Mouse (Mus musculus) neural tube, embryonic 11.5 days (tissue): Measurements from ENCODE around the gene Mrgpre. TPM values are rescaled to one million over a fixed set of nuclear protein-coding genes. Genes with fewer than 3 reads are reported as not detected.

Source experiments
- ATAC-seq: fragments of 200-750 bp; cut with Nextera tagmentation; 2 replicates; pipeline ENCODE4 v1.8.0; 2017; ENCODE audit warnings: moderate number of reproducible peaks, mild to moderate bottlenecking, moderate TSS enrichment, moderate library complexity; ENCODE audit not compliant: insufficient read depth, low FRiP score, low TSS enrichment
- DNase-seq: peaks from one replicate; pipeline ENCODE4 v3.0.0-alpha.2; 2015; ENCODE audit warnings: low spot score
- H3K27ac ChIP-seq: fragments of 300-500 bp; sonication (generic); 2 replicates; pipeline ENCODE4 v1.5.1; 2014; ENCODE audit warnings: low read depth, mild to moderate bottlenecking, low read length
- H3K27me3 ChIP-seq: fragments of 300-500 bp; sonication (generic); 2 replicates; pipeline ENCODE4 v1.6.1; 2014; ENCODE audit warnings: mild to moderate bottlenecking, low read length, mixed read lengths; ENCODE audit not compliant: control insufficient read depth, insufficient read depth
- H3K36me3 ChIP-seq: fragments of 300-500 bp; sonication (generic); 2 replicates; pipeline ENCODE4 v1.6.1; 2014; ENCODE audit warnings: mild to moderate bottlenecking, low read length, moderate library complexity, mixed read lengths; ENCODE audit not compliant: control insufficient read depth, insufficient read depth
- H3K4me1 ChIP-seq: fragments of 300-500 bp; sonication (generic); 2 replicates; pipeline ENCODE4 v1.6.1; 2014; ENCODE audit warnings: low read length, mixed read lengths; ENCODE audit not compliant: control insufficient read depth, insufficient read depth
- H3K4me2 ChIP-seq: fragments of 300-500 bp; sonication (generic); 2 replicates; pipeline ENCODE4 v1.6.1; 2014; ENCODE audit warnings: low read depth, mild to moderate bottlenecking, moderate library complexity
- H3K4me3 ChIP-seq: fragments of 300-500 bp; sonication (generic); 2 replicates; pipeline ENCODE4 v1.5.1; 2014; ENCODE audit warnings: low read depth, low read length
- H3K9ac ChIP-seq: fragments of 300-500 bp; sonication (generic); 2 replicates; pipeline ENCODE4 v1.6.1; 2014; ENCODE audit warnings: mild to moderate bottlenecking, low read length
- H3K9me3 ChIP-seq: fragments of 300-500 bp; sonication (generic); 2 replicates; pipeline ENCODE4 v1.6.1; 2016; ENCODE audit warnings: low read length; ENCODE audit not compliant: control insufficient read depth
- WGBS: fragments of 180-500 bp; shearing (Covaris S2); extraction: QIAGEN DNeasy Blood & Tissue Kit; methylation state at CpG from one replicate; pipeline ENCODE4 v1.1.7; 2014; 5-methylcytosine and 5-hydroxymethylcytosine counted together
- polyA plus RNA-seq: library from polyadenylated mRNA; unstranded; fragments of >200 nt; fragmentation: Nextera tagmentation; extraction: Ambion mirVana; gene quantifications from 2 replicates; pipeline ENCODE4 v1.2.1, GENCODE M21; 2014

Mrgpre gene
- polyA plus RNA-seq, 1 experiment from 2014 or later: 4.4 TPM

DNA sequence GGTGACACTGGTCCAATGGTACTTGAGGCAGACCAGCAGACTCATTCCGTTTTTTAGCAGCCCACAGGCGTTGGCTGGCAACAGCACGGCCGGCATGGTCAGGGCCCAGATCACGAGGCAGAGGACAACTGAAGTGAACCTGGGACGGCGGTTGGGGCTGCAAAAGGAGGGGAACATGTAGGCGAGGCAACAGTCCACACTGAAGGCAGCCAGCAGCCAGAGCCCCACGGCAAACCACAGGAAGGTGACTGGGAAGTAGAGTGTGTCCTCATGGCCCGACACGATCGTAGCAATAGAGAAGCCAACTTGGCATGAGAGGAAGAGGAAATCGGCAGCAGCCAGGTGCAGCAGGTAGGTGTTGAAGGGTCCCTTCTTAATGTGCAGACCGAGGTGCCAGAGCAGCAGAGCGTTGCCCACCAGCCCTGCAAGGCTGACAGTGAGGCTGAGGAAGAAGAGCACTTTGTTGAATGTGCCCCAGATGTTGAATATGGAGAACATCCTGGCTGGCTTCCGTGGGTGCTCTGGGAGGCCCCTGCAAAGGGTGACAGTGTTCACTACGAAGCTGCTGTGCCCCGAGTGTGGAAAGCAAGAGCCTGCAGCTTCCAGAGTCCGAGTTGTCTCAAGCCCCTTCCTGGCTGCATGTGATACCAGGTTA is 19.3 kb downstream of the Mrgpre start:
- WGBS: 80% methylated on average over 19 of the region's 19 CpGs
- H3K36me3 ChIP-seq: no peaks in the 10 kb centered on the region
- H3K9me3 ChIP-seq: no peaks in the 10 kb centered on the region
- H3K9ac ChIP-seq: no peak overlapping the region
- DNase-seq: no peak
- no peak overlapping the region for H3K4me3 ChIP-seq
- no peak overlapping the region for H3K27ac ChIP-seq
- no peak for ATAC-seq
- H3K27me3 ChIP-seq: no peaks in the 10 kb centered on the region
- H3K4me2 ChIP-seq: no peak overlapping the region
- no peaks in the 10 kb centered on the region for H3K4me1 ChIP-seq

DNA sequence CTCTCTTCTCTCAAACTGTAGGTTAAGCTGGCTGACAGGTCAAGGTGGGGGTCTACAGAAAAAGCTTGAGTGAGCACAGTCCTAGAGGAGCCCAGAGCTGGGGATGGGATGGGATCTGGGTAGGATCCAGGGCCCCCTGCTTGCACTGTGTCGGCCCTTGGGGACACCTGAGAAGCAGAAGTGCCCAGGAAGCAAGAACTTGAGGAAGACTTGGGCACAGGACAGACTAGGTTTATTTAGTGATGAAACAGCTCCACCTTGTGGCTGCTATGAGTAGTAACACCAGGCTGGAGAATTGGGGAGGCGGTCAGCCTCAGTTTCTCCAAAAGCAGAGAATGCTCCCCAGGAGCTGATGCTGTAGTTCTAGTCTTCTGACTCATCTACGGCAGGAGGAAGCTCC is 20.5 kb downstream of the Mrgpre start:
- no peaks in the 10 kb centered on the region for H3K9me3 ChIP-seq
- no peak overlapping the region for H3K9ac ChIP-seq
- H3K27me3 ChIP-seq: no peaks in the 10 kb centered on the region
- DNase-seq: peak; percentile 36
- no peaks in the 10 kb centered on the region for H3K36me3 ChIP-seq
- no peaks in the 10 kb centered on the region for H3K4me1 ChIP-seq
- WGBS: 25% methylated on average over 3 of the region's 3 CpGs
- no peak overlapping the region for H3K4me3 ChIP-seq
- H3K27ac ChIP-seq: no peak overlapping the region
- no peak for ATAC-seq
- no peak overlapping the region for H3K4me2 ChIP-seq

DNA sequence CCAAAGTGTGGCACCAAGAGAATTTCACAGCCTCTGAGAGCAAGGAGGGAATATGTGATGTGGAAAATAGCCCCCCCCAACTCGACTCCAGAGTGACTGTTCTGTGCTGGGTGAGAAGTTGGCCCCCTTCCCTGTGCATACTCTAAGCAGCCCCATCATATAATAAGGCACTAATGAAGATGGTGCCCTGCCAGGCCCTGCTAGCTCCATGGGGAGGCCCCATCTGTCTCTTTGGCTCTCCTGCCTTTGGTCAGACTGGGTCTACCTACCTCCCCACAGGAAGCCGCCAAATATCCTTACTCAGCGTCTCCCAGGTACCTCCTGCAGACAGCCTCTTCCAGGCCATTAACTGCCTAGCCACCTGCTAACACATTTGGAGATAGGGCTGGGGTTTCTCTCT is 25.3 kb downstream of the Mrgpre start:
- H3K9me3 ChIP-seq: no peaks in the 10 kb centered on the region
- no peak overlapping the region for H3K4me2 ChIP-seq
- H3K27ac ChIP-seq: no peak overlapping the region
- H3K27me3 ChIP-seq: peaks cover 8% of the 10 kb centered on the region
- no peak overlapping the region for H3K9ac ChIP-seq
- 72% methylated on average over 3 of the region's 3 CpGs for WGBS
- ATAC-seq (no peak), DNase-seq (no peak)
- no peak overlapping the region for H3K4me3 ChIP-seq
- H3K36me3 ChIP-seq: no peaks in the 10 kb centered on the region
- peaks cover 3% of the 10 kb centered on the region; the same call in 1 of the 2 replicates for H3K4me1 ChIP-seq

DNA sequence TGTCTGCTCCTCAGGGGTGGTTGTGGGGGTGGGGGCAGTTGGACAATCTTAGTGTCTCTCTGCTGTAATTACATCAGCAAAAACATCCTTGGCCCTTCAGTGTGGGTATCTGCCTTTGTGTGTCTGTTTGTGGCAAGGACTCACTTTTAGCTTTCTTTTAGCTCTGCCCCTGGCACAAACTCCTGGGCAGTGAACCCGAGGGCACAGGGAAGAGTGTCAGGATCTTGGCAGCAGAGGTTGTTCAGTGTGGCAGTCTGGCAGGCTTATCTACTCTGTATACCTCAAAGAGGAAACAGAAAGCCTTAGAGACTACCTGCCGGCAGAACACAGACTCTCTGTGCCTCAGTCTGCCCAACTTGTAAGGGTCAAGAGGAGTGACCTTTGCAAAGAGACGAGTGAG is 26.6 kb downstream of the Mrgpre start:
- DNase-seq (no peak), ATAC-seq (no peak)
- Histone ChIP-seq H3K4me2 (no peak overlapping the region), H3K9ac (no peak overlapping the region), H3K4me1 (peaks cover 3% of the 10 kb centered on the region; the same call in 1 of the 2 replicates), H3K36me3 (no peaks in the 10 kb centered on the region), H3K27me3 (peaks cover 8% of the 10 kb centered on the region), H3K9me3 (no peaks in the 10 kb centered on the region), H3K27ac (no peak overlapping the region), H3K4me3 (no peak overlapping the region)
- WGBS: 74% methylated on average over 3 of the region's 3 CpGs

DNA sequence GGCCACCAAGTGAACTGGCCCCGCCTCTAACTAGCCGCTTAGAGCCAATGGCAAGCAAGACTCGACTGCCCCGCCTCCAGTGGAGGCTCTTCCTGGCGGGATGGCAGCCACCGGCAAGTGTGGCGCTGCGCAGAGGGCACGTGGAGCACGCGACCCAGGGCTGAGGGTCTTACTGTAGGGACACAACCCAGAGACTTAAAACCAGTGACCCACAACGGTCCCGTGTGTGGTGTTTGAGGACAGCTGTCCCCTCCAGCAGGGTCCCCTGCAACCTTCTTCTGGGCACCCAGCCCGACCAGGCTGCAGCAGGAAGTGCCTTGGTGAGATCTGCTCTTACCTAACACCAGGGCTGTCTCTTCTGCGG is 27.3 kb downstream of the Mrgpre start:
- 7% methylated on average over 15 of the region's 15 CpGs for WGBS
- peak overlapping the region; percentile 5; the same call in 1 of the 2 replicates for H3K9ac ChIP-seq
- peaks cover 3% of the 10 kb centered on the region; the same call in 1 of the 2 replicates for H3K4me1 ChIP-seq
- peak overlapping the region; percentile 23 for H3K4me3 ChIP-seq
- DNase-seq: peak; percentile 78
- peaks cover 8% of the 10 kb centered on the region for H3K27me3 ChIP-seq
- ATAC-seq: peak; percentile 87
- no peak overlapping the region for H3K27ac ChIP-seq
- H3K36me3 ChIP-seq: no peaks in the 10 kb centered on the region
- no peaks in the 10 kb centered on the region for H3K9me3 ChIP-seq
- peak overlapping the region; percentile 58 for H3K4me2 ChIP-seq

DNA sequence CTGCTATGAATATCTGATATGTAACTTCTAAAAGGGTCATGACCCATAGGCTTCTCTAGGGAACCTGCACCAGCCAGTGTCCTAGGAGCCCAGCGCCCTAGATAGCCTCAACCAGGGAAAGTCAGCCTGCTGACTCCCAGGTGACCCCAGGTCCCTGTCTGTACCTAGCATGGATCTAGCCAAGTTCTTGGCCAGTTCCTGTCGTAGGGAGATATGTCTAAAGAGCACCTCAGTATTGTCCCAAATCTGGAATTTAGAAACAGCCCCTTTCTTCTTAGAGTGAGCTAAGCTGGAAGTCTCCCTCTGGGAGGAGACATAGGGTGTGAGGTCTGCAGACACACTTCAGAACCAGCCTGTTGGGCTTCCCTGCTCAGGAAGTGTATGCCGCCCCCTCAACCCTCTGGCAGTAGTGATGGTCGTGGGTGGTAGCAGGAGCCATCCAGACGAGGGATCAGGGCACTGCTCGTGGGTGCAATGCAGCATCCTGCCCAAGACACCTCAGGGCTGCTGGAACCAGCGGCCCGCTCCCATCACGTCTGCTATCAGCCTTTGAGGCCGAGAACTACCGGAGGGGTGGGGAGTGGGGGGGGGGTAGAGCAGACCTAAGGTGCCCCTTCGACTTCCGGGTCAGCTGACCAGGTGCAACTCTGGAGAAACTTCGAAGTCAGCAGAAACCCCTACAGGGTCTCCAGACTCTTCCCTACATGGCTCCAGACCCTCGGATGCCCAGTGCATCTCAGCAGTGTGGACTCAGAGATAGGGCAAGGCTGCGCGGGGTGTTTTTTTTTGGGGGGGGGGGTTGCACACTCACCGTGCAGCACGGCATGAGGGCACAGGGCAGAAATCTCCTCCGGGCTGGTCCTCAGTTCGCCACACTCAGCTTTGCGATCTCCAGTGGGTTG is 27.9 kb downstream of the Mrgpre start, which contains the start of gene Osbpl5:
TSS of gene Osbpl5 (minus strand) at position 861 of the 902 bp plus-strand sequence.
- Histone ChIP-seq H3K4me3 (peak within 1 kb of the TSS; percentile 23), H3K27me3 (peaks cover 8% of the 10 kb centered on the region), H3K9me3 (no peaks in the 10 kb centered on the region), H3K4me2 (peak within 1 kb of the TSS; percentile 58), H3K36me3 (no peaks in the 10 kb centered on the region), H3K27ac (no peak within 1 kb of the TSS), H3K4me1 (peaks cover 3% of the 10 kb centered on the region; the same call in 1 of the 2 replicates), H3K9ac (peak within 1 kb of the TSS; percentile 5; the same call in 1 of the 2 replicates)
- DNase-seq (no peak), ATAC-seq (peak; percentile 29)
- 27% methylated on average over 22 of the region's 22 CpGs for WGBS

DNA sequence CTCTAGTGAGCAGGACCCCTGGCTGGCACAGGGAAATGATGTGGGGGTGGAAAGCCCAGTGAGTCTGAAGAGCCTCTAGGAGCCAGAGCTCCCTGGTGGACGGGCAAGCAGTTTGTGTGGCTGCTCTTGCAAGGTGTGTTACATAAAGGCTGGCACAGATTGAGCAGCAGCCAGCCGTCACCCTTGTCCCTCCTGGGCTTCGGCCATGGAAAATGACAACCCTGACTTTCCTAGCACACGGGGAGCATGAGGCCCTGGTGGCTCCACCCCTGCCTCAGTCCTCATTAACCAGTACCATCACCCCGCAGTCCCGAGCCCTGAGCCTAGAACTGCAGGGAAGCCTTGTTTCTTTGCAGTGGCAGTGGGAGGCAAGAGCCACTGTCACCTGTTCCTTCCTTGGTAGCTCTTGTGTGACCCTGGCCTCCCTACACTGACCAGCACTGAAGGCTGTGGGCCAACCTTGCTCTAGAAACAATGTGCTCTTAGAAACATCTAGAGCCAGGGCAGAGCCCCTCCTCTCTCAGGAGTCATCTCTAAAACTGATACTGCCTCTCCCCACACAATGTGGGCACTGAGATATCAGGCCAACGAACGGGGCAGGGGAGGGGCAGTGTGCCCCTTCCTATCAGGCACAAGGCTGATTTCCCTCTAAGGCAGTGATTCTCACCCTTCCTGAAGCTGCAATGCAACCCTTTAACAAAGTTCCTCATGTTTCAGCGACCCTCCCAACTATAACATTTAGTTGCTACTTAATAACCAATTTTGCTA is 28.8 kb downstream of the Mrgpre start:
- Histone ChIP-seq H3K27ac (no peak overlapping the region), H3K27me3 (peaks cover 8% of the 10 kb centered on the region), H3K4me1 (peaks cover 3% of the 10 kb centered on the region; the same call in 1 of the 2 replicates), H3K4me3 (no peak overlapping the region), H3K9me3 (no peaks in the 10 kb centered on the region), H3K36me3 (no peaks in the 10 kb centered on the region), H3K9ac (no peak overlapping the region), H3K4me2 (no peak overlapping the region)
- ATAC-seq: no peak
- DNase-seq: no peak
- 75% methylated on average over 9 of the region's 9 CpGs for WGBS

DNA sequence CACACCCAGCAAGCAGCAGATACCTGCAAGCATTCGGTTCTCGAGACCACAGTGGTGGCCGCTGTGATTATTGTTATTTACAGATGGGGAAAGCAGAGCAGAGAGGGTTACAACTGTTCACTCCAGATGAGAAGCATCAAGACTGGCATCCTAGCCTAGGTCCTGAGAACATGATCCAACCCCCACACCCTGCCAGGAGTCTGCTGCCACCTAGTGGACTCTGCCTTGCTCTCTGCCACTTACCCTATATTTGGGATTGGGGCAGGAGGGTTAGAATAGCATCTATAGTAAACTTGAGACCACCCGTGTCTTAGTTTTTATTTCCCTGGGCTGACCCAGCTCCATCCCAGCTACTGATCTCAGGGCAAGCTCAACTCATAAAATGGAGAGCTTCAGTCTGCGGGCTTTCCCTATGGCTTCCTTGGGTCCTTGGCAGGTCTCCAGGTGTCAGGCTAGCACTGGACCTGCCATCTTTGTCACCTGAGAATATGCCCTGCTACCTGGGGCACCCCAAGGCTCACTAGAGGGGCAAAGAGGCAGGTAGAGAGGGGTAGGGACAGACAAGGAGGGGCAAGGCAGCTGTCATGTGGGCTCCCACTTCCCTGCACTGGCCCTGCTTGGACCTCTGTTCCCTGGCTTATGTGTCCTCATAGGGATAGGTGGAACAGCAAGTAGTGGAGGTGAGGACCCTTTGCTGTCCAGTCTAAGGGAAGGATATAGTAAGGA is 30.1 kb downstream of the Mrgpre start:
- Histone ChIP-seq H3K9me3 (no peaks in the 10 kb centered on the region), H3K36me3 (no peaks in the 10 kb centered on the region), H3K27ac (no peak overlapping the region), H3K4me2 (no peak overlapping the region), H3K4me3 (no peak overlapping the region), H3K4me1 (peaks cover 3% of the 10 kb centered on the region; the same call in 1 of the 2 replicates), H3K9ac (no peak overlapping the region), H3K27me3 (peaks cover 8% of the 10 kb centered on the region)
- ATAC-seq (no peak), DNase-seq (peak; percentile 57)
- 47% methylated on average over 5 of the region's 5 CpGs for WGBS
